Mouse (Mus musculus) testis, adult 2 months (tissue): ENCODE data around the gene Mrrf. TPM values are rescaled to one million over a fixed set of nuclear protein-coding genes. Genes with fewer than 3 reads are reported as not detected.
A peak's percentile ranks its signal among the peaks of the same experiment; 100 is the strongest.

Source experiments
- H3K27ac ChIP-seq: fragments of 200-500 bp; 2 replicates; pipeline ENCODE4 v1.5.1; 2012; ENCODE audit warnings: low read depth, low read length; ENCODE audit not compliant: control insufficient read depth, insufficient read depth
- H3K27me3 ChIP-seq: fragments of 200-500 bp; 2 replicates; pipeline ENCODE4 v1.6.1; 2012; ENCODE audit warnings: mild to moderate bottlenecking, low read length, moderate library complexity; ENCODE audit not compliant: control insufficient read depth, insufficient read depth
- H3K36me3 ChIP-seq: fragments of 200-500 bp; 2 replicates; pipeline ENCODE4 v1.6.1; 2012; ENCODE audit warnings: mild to moderate bottlenecking, low read length; ENCODE audit not compliant: control insufficient read depth, insufficient read depth
- H3K4me1 ChIP-seq: fragments of 200-500 bp; 2 replicates; pipeline ENCODE4 v1.6.1; 2012; ENCODE audit warnings: low read length; ENCODE audit not compliant: control insufficient read depth, insufficient read depth
- H3K4me3 ChIP-seq: fragments of 200-500 bp; 2 replicates; pipeline ENCODE4 v1.5.1; 2012; ENCODE audit warnings: low read depth, mild to moderate bottlenecking, low read length, moderate library complexity, mixed read lengths; ENCODE audit not compliant: control insufficient read depth
- CTCF ChIP-seq: fragments of 200-500 bp; IDR thresholded peaks from 2 replicates; pipeline ENCODE4 v1.5.1; 2012; ENCODE audit warnings: low read depth, mild to moderate bottlenecking, inconsistent platforms, low read length, moderate library complexity; ENCODE audit not compliant: control insufficient read depth, insufficient read depth, insufficient replicate concordance
- POLR2A ChIP-seq: fragments of 200-500 bp; IDR thresholded peaks from 2 replicates; pipeline ENCODE4 v1.6.1; 2012; ENCODE audit warnings: low read depth, mild to moderate bottlenecking, inconsistent platforms, low read length, moderate library complexity; ENCODE audit not compliant: control insufficient read depth
- polyA plus RNA-seq: library from polyadenylated mRNA; depleted of rRNA; stranded (reverse); fragments of >200 nt; gene quantifications from 2 replicates; pipeline ENCODE4 v1.2.3, GENCODE M21; 2012

The Mrrf gene
- polyA plus RNA-seq, 1 experiment: 70.8 TPM

- TF ChIP-seq POLR2A (no peak), CTCF (no peak)
- H3K27ac ChIP-seq: no peak overlapping the region
- no peaks in the 10 kb centered on the region for H3K27me3 ChIP-seq
- no peaks in the 10 kb centered on the region for H3K36me3 ChIP-seq
- H3K4me1 ChIP-seq: peaks cover 3% of the 10 kb centered on the region
- H3K4me3 ChIP-seq: no peak overlapping the region
Measured at GRCm38 (mm10) chr2:36202611-36202880, 66.4 kb downstream of the Mrrf start.

- peak overlapping the region; percentile 2; the same call in 1 of the 2 replicates for H3K4me3 ChIP-seq
- H3K27me3 ChIP-seq: no peaks in the 10 kb centered on the region
- peaks cover 3% of the 10 kb centered on the region for H3K4me1 ChIP-seq
- H3K36me3 ChIP-seq: no peaks in the 10 kb centered on the region
- H3K27ac ChIP-seq: no peak overlapping the region
- no peak for TF ChIP-seq POLR2A
- no peak for TF ChIP-seq CTCF
Measured at GRCm38 (mm10) chr2:36203011-36203825, 67.0 kb downstream of the Mrrf start.

- H3K27ac ChIP-seq: no peak overlapping the region
- H3K27me3 ChIP-seq: no peaks in the 10 kb centered on the region
- no peaks in the 10 kb centered on the region for H3K36me3 ChIP-seq
- no peak overlapping the region for H3K4me3 ChIP-seq
- TF ChIP-seq POLR2A: no peak
- no peak for TF ChIP-seq CTCF
- H3K4me1 ChIP-seq: peaks cover 3% of the 10 kb centered on the region
Measured at GRCm38 (mm10) chr2:36204595-36204994, 68.4 kb downstream of the Mrrf start.

DNA sequence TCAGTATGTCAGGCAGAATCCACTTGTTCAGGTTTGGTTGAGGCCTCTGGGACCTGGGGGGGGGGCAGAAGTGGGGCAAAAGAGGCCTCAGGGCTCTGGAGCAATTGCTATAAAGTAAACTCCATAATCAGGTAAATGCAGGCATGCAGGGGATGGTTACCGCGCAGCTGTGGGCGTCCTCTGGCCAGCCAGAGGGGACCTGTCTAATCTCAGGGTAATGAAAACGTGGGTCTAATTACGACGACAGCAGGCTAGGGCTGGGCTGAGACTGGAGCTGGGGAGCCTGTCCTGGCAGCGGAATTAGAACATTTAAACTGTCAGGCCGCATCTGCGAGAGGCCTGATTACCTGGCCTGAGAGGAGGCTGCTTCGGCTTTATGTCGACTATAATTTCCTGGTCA, 70.9 kb downstream of the Mrrf start:
- no peak overlapping the region for H3K27ac ChIP-seq
- no peak for TF ChIP-seq POLR2A
- TF ChIP-seq CTCF: no peak
- H3K27me3 ChIP-seq: no peaks in the 10 kb centered on the region
- peaks cover 5% of the 10 kb centered on the region for H3K4me1 ChIP-seq
- H3K36me3 ChIP-seq: no peaks in the 10 kb centered on the region
- no peak overlapping the region for H3K4me3 ChIP-seq

GRCm38 (mm10) chr2:36210796-36211195, 74.6 kb downstream of the Mrrf start:
- no peak for TF ChIP-seq CTCF
- no peak for TF ChIP-seq POLR2A
- Histone ChIP-seq H3K27ac (no peak overlapping the region), H3K36me3 (no peaks in the 10 kb centered on the region), H3K4me3 (no peak overlapping the region), H3K4me1 (peaks cover 2% of the 10 kb centered on the region; the same call in 1 of the 2 replicates), H3K27me3 (no peaks in the 10 kb centered on the region)

GRCm38 (mm10) chr2:36211785-36212184, 75.6 kb downstream of the Mrrf start:
- Histone ChIP-seq H3K27ac (no peak overlapping the region), H3K36me3 (no peaks in the 10 kb centered on the region), H3K4me1 (peaks cover 2% of the 10 kb centered on the region; the same call in 1 of the 2 replicates), H3K27me3 (no peaks in the 10 kb centered on the region), H3K4me3 (no peak overlapping the region)
- TF ChIP-seq POLR2A (no peak), CTCF (no peak)

GRCm38 (mm10) chr2:36213108-36213507, 76.9 kb downstream of the Mrrf start:
- peaks cover 2% of the 10 kb centered on the region; the same call in 1 of the 2 replicates for H3K4me1 ChIP-seq
- no peak overlapping the region for H3K27ac ChIP-seq
- no peak for TF ChIP-seq POLR2A
- no peak for TF ChIP-seq CTCF
- no peaks in the 10 kb centered on the region for H3K27me3 ChIP-seq
- H3K36me3 ChIP-seq: no peaks in the 10 kb centered on the region
- H3K4me3 ChIP-seq: no peak overlapping the region

GRCm38 (mm10) chr2:36214023-36214422, 77.8 kb downstream of the Mrrf start:
- Histone ChIP-seq H3K27me3 (no peaks in the 10 kb centered on the region), H3K27ac (no peak overlapping the region), H3K4me3 (no peak overlapping the region), H3K4me1 (peaks cover 2% of the 10 kb centered on the region; the same call in 1 of the 2 replicates), H3K36me3 (no peaks in the 10 kb centered on the region)
- peak; percentile 95 for TF ChIP-seq CTCF
- TF ChIP-seq POLR2A: no peak
